Mouse (Mus musculus): ENCODE data around the gene Sp3.

GRCm38 (mm10) chr2:73005611-73006515, 25.6 kb upstream of the Sp3 start:
- TF ChIP-seq CTCF (IDR thresholded peaks at IDR 0.05; ENCODE audit: control insufficient read depth, insufficient read depth, insufficient replicate concordance, low read depth, low read length), result no peak
- TF ChIP-seq POLR2A (IDR thresholded peaks at IDR 0.05; ENCODE audit: control insufficient read depth, low read depth, low read length), result no peak
